Mouse (Mus musculus) E14TG2a.4 (cell line): ENCODE results near the gene Tgoln1.

ENCODE experiments used
- CTCF ChIP-seq: conservative IDR thresholded peaks from 2 replicates; pipeline ENCODE4 v1.5.1; 2014; ENCODE audit warnings: low read length
- POU5F1 ChIP-seq: IDR thresholded peaks from 2 replicates; pipeline ENCODE4 v1.6.1; 2014; ENCODE audit warnings: low read length, borderline replicate concordance

- peak; percentile 40 for TF ChIP-seq CTCF
- no peak for TF ChIP-seq POU5F1
Observed at GRCm38 (mm10) chr6:72647383-72647820, 30.6 kb upstream of the Tgoln1 start.
